Mouse (Mus musculus) lung, adult 2 months (tissue): ENCODE measurements around the gene Rasgrp3.

Source experiments
- CTCF ChIP-seq: fragments of 200-500 bp; IDR thresholded peaks from 2 replicates; pipeline ENCODE4 v1.5.1; 2011; ENCODE audit warnings: mild to moderate bottlenecking, low read length, control low read depth; ENCODE audit not compliant: insufficient read depth
- POLR2A ChIP-seq: fragments of 200-500 bp; IDR thresholded peaks from 2 replicates; pipeline ENCODE4 v1.6.1; 2011; ENCODE audit warnings: low read depth, mild to moderate bottlenecking, control low read depth, low read length, borderline replicate concordance; ENCODE audit errors: extremely low read depth

GRCm38 (mm10) chr17:75391429-75392192 lies 44.1 kb upstream of the Rasgrp3 start:
- no peak for TF ChIP-seq POLR2A
- TF ChIP-seq CTCF, result no peak
